Mouse (Mus musculus) right cerebral cortex, postnatal 4 days (tissue): ENCODE data around the gene Sept12.
A peak's percentile ranks its signal among the peaks of the same experiment; 100 is the strongest.

Experiments
- DNase-seq: peaks from one replicate; pipeline ENCODE4 v3.0.0-alpha.2; 2022

Gene Sept12

GRCm38 (mm10) chr16:4997553-4997952, at the start of gene Sept12:
Gene Sept12, minus strand, starts transcription at chr16:4997852.
- DNase-seq, result no peak

- no peak for DNase-seq
Measured at GRCm38 (mm10) chr16:5045322-5045721, 47.7 kb upstream of the Sept12 start.

- DNase-seq, result no peak
Measured at GRCm38 (mm10) chr16:5036649-5037234, 39.1 kb upstream of the Sept12 start.

DNA sequence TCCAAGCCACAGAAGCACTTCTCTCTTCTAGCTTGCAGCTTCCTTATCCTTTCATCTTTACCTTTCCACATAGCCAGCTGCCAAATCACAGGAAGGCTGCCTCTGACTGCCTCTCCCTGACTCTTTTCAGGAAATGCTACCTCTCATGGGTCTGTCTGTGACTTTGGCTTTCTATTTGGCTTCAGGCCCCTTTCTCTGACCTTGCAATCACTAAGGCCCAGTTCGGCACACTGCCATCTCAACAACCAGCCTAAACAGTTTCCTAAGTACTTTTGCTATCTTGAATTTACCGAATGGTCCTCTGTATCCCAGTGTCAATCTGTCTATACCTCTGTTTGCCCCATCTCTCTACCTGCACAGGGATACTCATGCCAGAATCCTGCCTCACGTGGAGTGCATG, 37.9 kb upstream of the Sept12 start:
- no peak for DNase-seq

- DNase-seq, result no peak
Measured at GRCm38 (mm10) chr16:5029847-5030246, 32.2 kb upstream of the Sept12 start.

DNA sequence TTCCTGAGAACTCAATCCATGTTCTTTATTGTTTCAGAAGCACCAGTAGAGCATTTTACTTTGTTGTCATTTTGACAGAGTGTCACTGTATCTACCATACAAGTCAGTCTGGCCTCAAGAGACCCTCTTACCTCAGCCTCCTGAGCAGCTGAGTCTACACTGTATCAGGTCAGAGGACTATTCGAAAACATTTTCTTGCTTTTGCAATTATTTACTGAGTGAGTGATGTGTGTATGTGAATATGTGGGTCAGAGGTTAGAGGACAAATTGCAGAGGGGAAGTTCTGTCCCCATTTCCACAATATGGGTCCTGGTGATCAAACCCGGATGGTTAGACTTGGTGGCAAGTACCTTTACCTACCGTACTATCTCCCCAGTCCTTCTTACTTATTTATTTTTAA, 26.4 kb upstream of the Sept12 start:
- DNase-seq, result no peak

DNA sequence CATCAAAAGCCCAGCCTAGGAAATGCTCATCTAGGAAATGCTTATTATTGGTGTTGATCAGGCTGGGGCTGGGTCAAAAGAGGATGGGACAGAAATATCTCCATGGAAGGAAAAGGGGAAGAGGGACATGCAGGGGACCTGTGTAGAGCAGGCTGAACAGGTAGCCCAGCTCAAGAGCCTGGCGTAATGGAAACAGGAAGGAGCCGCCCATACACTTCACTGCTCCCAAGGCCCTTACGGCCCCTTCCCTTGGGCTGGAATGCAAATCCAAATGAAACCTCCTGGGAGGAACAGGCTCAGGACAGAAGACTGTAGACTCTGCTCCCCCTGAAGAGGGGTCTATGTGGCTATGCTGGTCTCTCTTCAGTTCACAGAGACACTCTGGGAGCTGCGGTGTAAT, 16.9 kb upstream of the Sept12 start:
- no peak for DNase-seq

DNA sequence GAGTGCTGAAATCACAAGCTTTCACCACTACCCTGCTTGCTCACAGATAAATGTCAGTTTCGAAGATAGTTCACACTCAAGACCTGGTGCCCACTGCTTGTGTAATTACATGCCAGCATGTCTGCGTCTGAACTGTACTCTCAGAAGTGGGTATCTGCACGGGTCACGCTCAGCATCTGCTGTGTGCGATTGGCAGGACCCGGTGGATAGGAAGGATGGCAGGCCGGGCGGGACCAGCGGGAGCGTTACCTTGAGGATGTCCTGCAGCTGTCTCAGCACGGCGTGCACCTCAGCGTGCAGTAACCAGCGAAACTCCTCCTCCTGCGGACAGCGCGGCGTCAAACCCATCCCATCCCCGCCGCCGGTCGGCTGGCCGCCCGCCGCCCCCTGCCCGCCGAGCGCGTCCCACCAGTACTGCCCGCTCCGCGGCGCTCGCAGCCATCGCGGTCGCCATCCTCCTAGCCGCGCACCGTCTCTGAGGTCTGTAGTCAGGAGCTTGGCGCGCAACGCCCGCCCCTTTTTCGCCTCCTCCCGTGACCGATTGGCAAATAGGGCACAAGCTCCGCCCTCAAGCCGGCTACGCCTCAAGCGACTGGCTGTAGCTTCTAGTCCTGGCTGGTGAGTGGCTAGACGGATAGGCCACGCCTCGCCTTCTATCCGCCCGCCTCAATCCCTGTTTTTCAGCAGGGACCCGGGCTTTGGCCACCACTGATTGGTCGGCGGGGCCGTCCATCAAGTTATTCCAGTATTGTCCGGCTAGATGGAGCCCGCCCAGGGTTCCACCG, 15.6 kb upstream of the Sept12 start, which contains the start of gene Rogdi:
TSS of gene Rogdi (minus strand) at position 500 of the 785 bp plus-strand sequence.
- peak; percentile 98 for DNase-seq

- no peak for DNase-seq
Measured at GRCm38 (mm10) chr16:5012036-5013005, 14.7 kb upstream of the Sept12 start.

GRCm38 (mm10) chr16:5011285-5011684, 13.6 kb upstream of the Sept12 start:
- DNase-seq, result no peak

GRCm38 (mm10) chr16:5010371-5010935, 12.8 kb upstream of the Sept12 start:
- no peak for DNase-seq

- no peak for DNase-seq
Measured at GRCm38 (mm10) chr16:5008076-5008475, 10.4 kb upstream of the Sept12 start.

GRCm38 (mm10) chr16:5007492-5007891, 9.8 kb upstream of the Sept12 start:
- DNase-seq, result no peak

GRCm38 (mm10) chr16:5007067-5007466, 9.4 kb upstream of the Sept12 start, which contains the start of gene Smim22:
Gene Smim22, plus strand, starts transcription at chr16:5007288.
- no peak for DNase-seq

- DNase-seq, result no peak
Measured at GRCm38 (mm10) chr16:5000611-5001010, 3.0 kb upstream of the Sept12 start.

- no peak for DNase-seq
Measured at GRCm38 (mm10) chr16:4998984-4999383, 1.3 kb upstream of the Sept12 start.

DNA sequence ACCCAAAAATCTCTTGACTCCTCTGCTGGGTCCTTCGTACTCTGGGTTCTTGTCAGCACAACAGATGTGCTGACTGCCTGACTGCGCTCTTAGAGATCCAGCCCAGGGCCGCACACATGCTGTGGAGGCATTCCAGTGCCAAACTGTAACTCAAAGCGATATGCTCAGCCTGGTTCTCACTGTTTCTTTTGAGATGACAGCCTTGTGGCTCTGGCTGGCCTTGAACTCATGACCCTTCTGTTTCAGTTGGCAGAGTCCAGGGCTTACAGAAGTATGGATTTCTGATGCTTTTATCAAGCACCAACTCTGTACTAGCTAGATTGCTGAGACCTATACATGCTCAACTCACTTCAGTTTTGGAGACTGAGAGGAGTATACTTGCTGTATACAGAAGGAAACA, 4.4 kb downstream of the Sept12 start:
- DNase-seq, result no peak

GRCm38 (mm10) chr16:4984717-4985116, 12.9 kb downstream of the Sept12 start:
- DNase-seq, result no peak

- DNase-seq, result no peak
Measured at GRCm38 (mm10) chr16:4979755-4980380, 17.8 kb downstream of the Sept12 start.

- DNase-seq, result no peak
Measured at GRCm38 (mm10) chr16:4978275-4979051, 19.2 kb downstream of the Sept12 start.

DNA sequence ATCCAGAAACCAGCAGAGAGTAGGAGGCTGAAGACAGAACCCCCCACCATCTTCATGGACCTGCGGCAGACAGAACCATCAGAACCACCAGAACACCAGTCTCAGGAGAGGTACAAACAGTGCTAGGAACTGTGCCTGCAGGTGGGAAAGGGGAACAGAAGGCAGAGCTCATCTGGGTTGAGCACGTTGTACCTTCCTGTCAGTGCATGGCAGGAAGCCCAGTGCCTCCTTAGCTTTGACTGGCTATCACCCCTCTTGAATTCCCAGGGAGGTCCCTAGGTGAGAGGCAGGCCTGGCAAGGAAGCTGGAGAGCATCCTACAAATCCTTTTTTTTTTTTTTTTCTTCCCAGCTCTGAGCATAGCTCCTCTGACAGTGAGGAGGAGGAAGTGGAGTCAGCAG, 21.5 kb downstream of the Sept12 start:
- no peak for DNase-seq

GRCm38 (mm10) chr16:4974521-4974920, 23.1 kb downstream of the Sept12 start:
- no peak for DNase-seq
